Mouse (Mus musculus) intestine, embryonic 14.5 days (tissue): ENCODE data around the gene Caml. TPM values are rescaled to one million over a fixed set of nuclear protein-coding genes. Genes with fewer than 3 reads are reported as not detected.
A peak's percentile ranks its signal among the peaks of the same experiment; 100 is the strongest.
"Not testable (repeated sequence)": the region's sequence is repeated elsewhere in the genome, so short reads cannot be mapped to it uniquely, and the experiment has no call there.

Experiments used
- ATAC-seq: fragments of 200-750 bp; cut with Nextera tagmentation; replicated peaks from 2 replicates; pipeline ENCODE4 v1.8.0; 2017; ENCODE audit warnings: low read depth, moderate number of reproducible peaks, moderate TSS enrichment, moderate library complexity; ENCODE audit not compliant: low FRiP score, low TSS enrichment
- DNase-seq: peaks from one replicate; pipeline ENCODE4 v3.0.0-alpha.2; 2018; ENCODE audit warnings: low spot score
- H3K27ac ChIP-seq: fragments of 300-500 bp; sonication (generic); 2 replicates; pipeline ENCODE4 v1.5.1; 2014; ENCODE audit warnings: low read depth, mild to moderate bottlenecking, control low read depth
- H3K27me3 ChIP-seq: fragments of 300-500 bp; sonication (generic); replicated peaks from 2 replicates; pipeline ENCODE4 v1.6.1; 2014; ENCODE audit warnings: low read length, control low read depth; ENCODE audit not compliant: control insufficient read depth, insufficient read depth
- H3K36me3 ChIP-seq: fragments of 300-500 bp; sonication (generic); 2 replicates; pipeline ENCODE4 v1.6.1; 2014; ENCODE audit warnings: low read length, control low read depth; ENCODE audit not compliant: control insufficient read depth, insufficient read depth
- H3K4me1 ChIP-seq: fragments of 300-500 bp; sonication (generic); replicated peaks from 2 replicates; pipeline ENCODE4 v1.6.1; 2014; ENCODE audit warnings: low read length, control low read depth, mixed read lengths; ENCODE audit not compliant: control insufficient read depth, insufficient read depth
- H3K4me2 ChIP-seq: fragments of 300-500 bp; sonication (generic); 2 replicates; pipeline ENCODE4 v1.6.1; 2014; ENCODE audit warnings: low read length
- H3K4me3 ChIP-seq: fragments of 300-500 bp; sonication (generic); 2 replicates; pipeline ENCODE4 v1.5.1; 2014; ENCODE audit warnings: low read depth, low read length, control low read depth, mixed read lengths
- H3K9ac ChIP-seq: fragments of 300-500 bp; sonication (generic); 2 replicates; pipeline ENCODE4 v1.6.1; 2014; ENCODE audit warnings: mild to moderate bottlenecking, low read length
- H3K9me3 ChIP-seq: fragments of 300-500 bp; sonication (generic); 2 replicates; pipeline ENCODE4 v1.6.1; 2016; ENCODE audit warnings: low read length, control low read depth; ENCODE audit not compliant: control insufficient read depth
- WGBS: fragments of 180-500 bp; shearing (Covaris S2); extraction: QIAGEN DNeasy Blood & Tissue Kit; methylation state at CpG from one replicate; pipeline ENCODE4 v1.1.7; 2014; 5-methylcytosine and 5-hydroxymethylcytosine counted together
- polyA plus RNA-seq: library from polyadenylated mRNA; unstranded; fragments of >200 nt; fragmentation: Nextera tagmentation; extraction: Ambion mirVana; gene quantifications from 2 replicates; pipeline ENCODE4 v1.2.1, GENCODE M21; 2014

The Caml gene
- polyA plus RNA-seq, 1 experiment from 2014 or later = 43.3 TPM

DNA sequence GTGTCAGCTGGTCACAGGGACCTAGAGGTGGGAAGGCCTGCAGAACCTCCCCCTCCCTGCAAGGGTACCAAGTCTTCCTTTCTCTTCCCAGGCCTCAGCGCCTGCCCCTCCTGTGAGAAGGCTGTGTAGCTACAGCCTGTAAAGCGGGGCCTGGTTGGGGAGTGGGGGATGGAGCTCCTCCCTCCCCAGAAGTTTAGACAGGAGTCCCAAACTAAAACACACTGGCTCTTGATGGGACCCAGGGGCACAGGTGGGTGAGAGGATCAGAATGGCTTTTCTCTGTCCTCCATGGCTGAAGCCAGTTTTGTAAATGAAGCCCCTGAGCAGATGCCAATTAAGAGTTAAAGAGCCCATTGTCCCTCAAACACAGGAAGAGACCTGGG, 15.2 kb upstream of the Caml start:
- 87% methylated on average over 2 of the region's 2 CpGs for WGBS
- Histone ChIP-seq H3K9me3 (no peaks in the 10 kb centered on the region), H3K4me3 (no peak overlapping the region), H3K36me3 (peaks cover 43% of the 10 kb centered on the region), H3K27me3 (no peaks in the 10 kb centered on the region), H3K27ac (no peak overlapping the region), H3K9ac (no peak overlapping the region), H3K4me1 (no peaks in the 10 kb centered on the region), H3K4me2 (no peak overlapping the region)
- ATAC-seq (no peak), DNase-seq (no peak)

DNA sequence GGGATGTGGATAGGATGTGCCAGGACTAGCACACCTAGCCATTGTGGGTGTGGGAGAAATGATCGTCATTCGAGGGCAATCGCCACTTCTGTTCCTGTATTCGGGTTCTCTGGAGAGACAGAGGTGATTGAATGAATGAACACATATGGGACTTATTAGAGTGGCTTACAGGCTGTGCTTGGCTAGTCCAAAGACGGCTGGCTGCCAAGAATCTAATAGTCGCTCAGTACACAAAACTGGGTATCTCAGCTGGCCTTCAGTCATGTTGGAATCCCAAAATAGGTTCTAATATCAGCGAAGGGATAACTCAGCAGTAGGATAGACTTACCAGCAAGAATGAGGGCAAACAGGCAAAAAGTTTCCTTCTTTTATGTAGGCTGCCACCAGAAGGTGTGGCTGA, 10.8 kb upstream of the Caml start:
- WGBS = 89% methylated on average over 7 of the region's 7 CpGs
- no peak overlapping the region for H3K27ac ChIP-seq
- no peak overlapping the region for H3K4me3 ChIP-seq
- H3K36me3 ChIP-seq = peaks cover 28% of the 10 kb centered on the region
- no peak overlapping the region for H3K9ac ChIP-seq
- DNase-seq (no peak), ATAC-seq (no peak)
- no peak overlapping the region for H3K4me2 ChIP-seq
- no peaks in the 10 kb centered on the region for H3K27me3 ChIP-seq
- H3K4me1 ChIP-seq = no peaks in the 10 kb centered on the region
- H3K9me3 ChIP-seq = no peaks in the 10 kb centered on the region

DNA sequence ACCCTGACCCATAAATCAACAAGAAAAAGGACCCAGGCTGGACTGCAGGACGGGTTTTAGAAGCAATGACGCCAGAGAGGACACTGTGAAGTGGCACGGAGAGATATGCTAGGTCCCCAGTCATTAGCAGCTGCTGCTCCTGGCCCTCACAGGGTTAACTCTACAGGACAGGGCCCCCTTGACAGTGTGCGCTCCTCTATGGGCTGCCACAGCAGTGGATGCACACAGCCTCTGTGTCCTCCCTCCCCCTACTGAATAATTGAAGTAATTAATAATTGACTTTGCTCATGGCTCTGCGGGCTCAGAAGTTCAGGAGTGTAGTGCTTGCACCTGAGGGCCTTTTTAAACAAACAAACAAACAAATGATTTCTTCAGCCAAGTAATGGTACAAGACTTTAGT, 9.3 kb upstream of the Caml start:
- 41% methylated on average over 5 of the region's 5 CpGs for WGBS
- Histone ChIP-seq H3K4me1 (no peaks in the 10 kb centered on the region), H3K4me2 (no peak overlapping the region), H3K4me3 (no peak overlapping the region), H3K36me3 (peaks cover 19% of the 10 kb centered on the region), H3K9ac (no peak overlapping the region), H3K27ac (no peak overlapping the region), H3K27me3 (no peaks in the 10 kb centered on the region), H3K9me3 (no peaks in the 10 kb centered on the region)
- no peak for ATAC-seq
- no peak for DNase-seq

DNA sequence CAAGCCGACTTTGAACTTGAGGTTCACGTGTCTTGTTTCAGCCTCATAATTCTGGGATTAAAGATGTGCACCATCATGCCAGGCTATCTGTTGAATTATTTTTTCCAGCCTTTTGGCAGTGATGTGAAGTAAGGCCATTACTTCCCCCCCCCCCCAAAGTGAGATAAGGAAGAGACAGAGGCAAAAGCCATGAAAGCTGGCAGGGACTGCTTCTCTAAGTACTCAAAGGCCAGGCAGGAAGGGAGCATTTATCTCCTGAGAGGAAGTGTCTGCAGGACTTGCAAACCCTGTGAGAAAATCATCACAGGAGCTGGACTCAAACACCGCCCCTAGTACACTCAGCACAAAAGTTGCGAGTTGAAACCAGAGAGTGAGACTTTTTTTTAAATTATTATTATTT, 3.5 kb upstream of the Caml start:
- Histone ChIP-seq H3K4me3 (no peak overlapping the region), H3K4me2 (no peak overlapping the region), H3K9me3 (no peaks in the 10 kb centered on the region), H3K36me3 (no peaks in the 10 kb centered on the region), H3K9ac (no peak overlapping the region), H3K27me3 (no peaks in the 10 kb centered on the region), H3K4me1 (peaks cover 14% of the 10 kb centered on the region), H3K27ac (no peak overlapping the region)
- no peak for ATAC-seq
- WGBS = 92% methylated on average over 4 of the region's 4 CpGs
- no peak for DNase-seq

DNA sequence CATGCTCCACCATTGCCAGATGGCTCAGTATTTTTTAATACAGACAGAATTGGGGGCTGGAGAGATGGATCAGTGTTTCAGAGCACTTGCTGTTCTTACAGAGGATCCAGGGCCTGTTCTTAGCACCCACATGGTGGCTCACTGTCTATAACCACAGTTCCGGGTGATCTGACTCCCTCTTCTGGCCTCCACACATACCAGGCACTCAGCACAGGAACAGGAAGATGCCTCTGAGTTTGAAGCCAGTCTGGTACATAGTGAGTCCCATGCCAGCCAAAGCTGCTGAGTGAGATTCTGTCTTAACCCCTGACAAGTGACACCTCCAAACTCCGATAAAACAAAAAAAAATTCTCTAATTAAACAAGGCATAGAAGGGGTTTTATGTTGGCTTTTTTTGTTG, 2.5 kb upstream of the Caml start:
- WGBS = 75% methylated on average over 2 of the region's 2 CpGs

DNA sequence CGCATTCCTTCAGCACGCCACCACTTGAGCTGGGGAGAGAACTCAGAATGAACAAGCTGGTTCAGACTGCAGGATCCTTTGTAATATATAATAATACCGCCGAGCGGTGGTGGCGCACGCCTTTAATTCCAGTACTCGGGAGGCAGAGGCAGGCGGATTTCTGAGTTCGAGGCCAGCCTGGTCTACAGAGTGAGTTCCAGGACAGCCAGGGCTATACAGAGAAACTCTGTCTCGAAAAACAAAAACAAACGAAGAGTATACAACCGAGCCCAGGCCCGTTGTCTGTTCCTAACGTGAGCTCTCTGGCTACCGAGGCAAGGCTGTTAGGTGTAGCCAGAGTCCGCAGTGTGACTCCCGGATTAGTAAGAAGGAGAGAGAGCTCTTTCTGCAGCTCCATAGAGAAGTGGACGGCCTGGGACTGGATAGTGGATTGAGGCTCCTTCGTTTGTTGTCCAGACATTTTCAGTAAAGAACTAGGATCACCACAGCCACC, 603 bp upstream of the Caml start:
- not testable (repeated sequence) for H3K9me3 ChIP-seq, DNase-seq, H3K27me3 ChIP-seq
- peaks cover 17% of the 10 kb centered on the region for H3K36me3 ChIP-seq
- H3K4me3 ChIP-seq = peak overlapping the region; percentile 77
- H3K4me1 ChIP-seq = peaks cover 17% of the 10 kb centered on the region
- peak overlapping the region; percentile 80 for H3K9ac ChIP-seq
- peak; percentile 29 for ATAC-seq
- H3K4me2 ChIP-seq = peak overlapping the region; percentile 96
- H3K27ac ChIP-seq = peak overlapping the region; percentile 81; the same call in 1 of the 2 replicates
- 20% methylated on average over 20 of the region's 20 CpGs for WGBS

More for the DNA sequence above, 2.5 kb upstream of the Caml start:
- ATAC-seq = no peak
- no peaks in the 10 kb centered on the region for H3K27me3 ChIP-seq
- peaks cover 7% of the 10 kb centered on the region for H3K36me3 ChIP-seq
- DNase-seq = no peak
- no peak overlapping the region for H3K4me2 ChIP-seq
- no peak overlapping the region for H3K4me3 ChIP-seq
- H3K27ac ChIP-seq = no peak overlapping the region
- peaks cover 17% of the 10 kb centered on the region for H3K4me1 ChIP-seq
- no peaks in the 10 kb centered on the region for H3K9me3 ChIP-seq
- H3K9ac ChIP-seq = no peak overlapping the region

DNA sequence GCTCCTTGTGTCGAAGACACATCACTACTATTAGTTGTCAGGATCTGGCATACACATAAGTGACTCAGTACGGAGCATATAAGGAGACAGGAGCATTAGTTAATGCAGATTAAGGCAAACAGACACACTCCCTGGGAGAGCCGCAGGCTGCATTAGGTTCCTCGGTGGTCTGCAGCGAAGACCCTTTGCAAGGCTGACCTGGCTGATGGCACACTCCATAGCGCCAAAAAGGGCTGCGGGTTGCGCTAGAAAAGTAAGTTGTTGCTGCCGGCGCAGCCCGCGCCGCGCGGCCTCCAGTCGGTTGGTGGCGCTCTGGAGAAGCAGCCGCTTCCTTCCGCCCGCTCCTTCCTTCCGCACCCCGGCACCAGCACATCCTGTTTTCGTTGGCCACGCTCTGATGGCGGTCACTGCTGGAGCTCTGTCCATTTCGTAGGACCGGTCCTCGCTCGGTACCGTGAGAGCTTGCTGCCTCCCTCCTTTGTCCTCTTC, 11.9 kb downstream of the Caml start, which contains the start of gene Ddx46:
Ddx46 (plus strand) TSS at position 389 of the 489 bp plus-strand sequence.
- H3K27me3 ChIP-seq = no peaks in the 10 kb centered on the region
- no peaks in the 10 kb centered on the region for H3K9me3 ChIP-seq
- WGBS = 5% methylated on average over 30 of the region's 30 CpGs
- peak within 1 kb of the TSS; percentile 66 for H3K4me2 ChIP-seq
- DNase-seq = peak; percentile 97
- peaks cover 50% of the 10 kb centered on the region for H3K36me3 ChIP-seq
- H3K4me3 ChIP-seq = peak within 1 kb of the TSS; percentile 74
- no peak within 1 kb of the TSS for H3K27ac ChIP-seq
- peak; percentile 85 for ATAC-seq
- peak within 1 kb of the TSS; percentile 72 for H3K9ac ChIP-seq
- H3K4me1 ChIP-seq = peaks cover 10% of the 10 kb centered on the region

DNA sequence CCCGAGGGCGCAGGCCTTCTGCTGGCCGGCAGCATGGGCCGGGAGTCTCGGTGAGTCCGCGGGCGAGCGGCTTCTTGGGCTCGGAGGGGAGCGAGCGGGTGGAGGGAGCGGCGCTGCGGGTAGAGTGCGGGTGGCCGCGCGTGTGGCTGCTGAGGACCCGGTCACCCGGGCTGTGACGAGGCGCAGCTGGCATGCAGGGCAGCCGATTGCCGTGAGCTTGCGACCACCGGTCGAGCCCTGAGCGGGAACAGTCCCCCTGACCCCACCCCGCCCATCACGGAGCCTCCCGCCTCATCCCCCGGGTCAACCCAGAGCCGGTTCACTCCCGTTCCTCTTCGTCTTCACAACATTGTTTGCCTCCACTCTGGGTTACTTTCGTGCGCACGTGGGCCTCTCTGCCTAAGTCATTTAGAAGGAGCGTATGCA, 12.4 kb downstream of the Caml start:
- peaks cover 52% of the 10 kb centered on the region for H3K36me3 ChIP-seq
- WGBS = under 1% methylated on average over 39 of the region's 40 CpGs
- H3K27me3 ChIP-seq = no peaks in the 10 kb centered on the region
- peaks cover 10% of the 10 kb centered on the region for H3K4me1 ChIP-seq
- no peaks in the 10 kb centered on the region for H3K9me3 ChIP-seq
- H3K4me2 ChIP-seq = peak overlapping the region; percentile 66
- DNase-seq (no peak), ATAC-seq (peak; percentile 53; the same call in 1 of the 2 replicates)
- peak overlapping the region; percentile 74 for H3K4me3 ChIP-seq
- H3K27ac ChIP-seq = no peak overlapping the region
- peak overlapping the region; percentile 72 for H3K9ac ChIP-seq
